Mouse (Mus musculus) thymus, postnatal 4 days (tissue): Measurements from ENCODE around the gene Kntc1.

Experiments
- DNase-seq: peaks from one replicate; pipeline ENCODE4 v3.0.0; 2021

The Kntc1 gene

GRCm38 (mm10) chr5:123809156-123809555, 59.6 kb downstream of the Kntc1 start:
- DNase-seq = no peak

DNA sequence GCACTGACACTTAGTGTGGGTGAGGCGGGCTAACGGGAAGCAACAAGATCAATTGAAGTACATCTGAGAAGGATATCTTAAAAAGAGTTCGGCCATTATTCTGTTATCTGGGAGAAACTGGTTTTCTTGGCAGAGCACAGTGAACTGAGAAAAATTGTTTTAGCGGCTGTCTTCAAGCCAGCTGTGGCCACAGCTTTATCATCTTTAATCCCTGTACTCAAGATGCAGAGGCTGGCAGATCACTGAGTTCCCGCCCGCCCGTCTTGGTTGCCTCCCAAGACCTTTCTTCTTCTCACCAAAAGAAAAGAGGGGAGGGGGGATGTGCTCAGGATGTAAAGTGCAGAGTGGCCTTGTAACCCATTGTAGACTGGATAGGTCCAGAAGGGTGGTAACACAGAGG, 67.4 kb downstream of the Kntc1 start:
- no peak for DNase-seq

DNA sequence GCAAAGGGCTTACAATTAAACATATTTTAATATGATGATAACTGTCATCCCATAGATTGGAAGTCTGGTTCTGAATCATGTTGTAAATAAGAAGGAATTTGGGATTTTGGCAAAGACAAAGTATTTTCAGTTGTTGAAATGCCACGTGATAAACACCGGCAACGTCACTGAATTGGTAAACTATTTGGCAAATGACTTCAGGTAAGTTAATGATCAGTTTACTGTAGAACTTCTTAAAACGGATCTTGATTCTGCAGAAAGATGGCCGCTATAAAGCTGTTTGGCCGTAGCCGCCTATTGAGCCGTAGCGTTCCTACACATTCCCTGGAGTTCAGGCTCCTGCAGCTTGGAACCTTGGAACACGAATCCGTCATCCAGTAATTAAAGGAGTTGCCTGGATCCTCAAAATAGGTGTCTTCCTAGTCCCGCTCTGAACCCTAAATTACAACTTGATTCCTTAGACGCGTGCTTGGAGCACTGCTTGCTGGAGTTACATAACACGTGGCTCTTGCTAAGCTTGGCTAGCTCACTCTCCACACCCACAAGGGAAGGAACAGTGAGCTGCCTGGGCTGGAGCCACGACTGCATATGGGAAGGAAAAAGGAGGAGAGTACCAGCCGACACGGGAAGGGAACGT, 69.5 kb downstream of the Kntc1 start:
- DNase-seq = no peak

- peak; percentile 17 for DNase-seq
Observed at GRCm38 (mm10) chr5:123820501-123821263, 71.2 kb downstream of the Kntc1 start.

DNA sequence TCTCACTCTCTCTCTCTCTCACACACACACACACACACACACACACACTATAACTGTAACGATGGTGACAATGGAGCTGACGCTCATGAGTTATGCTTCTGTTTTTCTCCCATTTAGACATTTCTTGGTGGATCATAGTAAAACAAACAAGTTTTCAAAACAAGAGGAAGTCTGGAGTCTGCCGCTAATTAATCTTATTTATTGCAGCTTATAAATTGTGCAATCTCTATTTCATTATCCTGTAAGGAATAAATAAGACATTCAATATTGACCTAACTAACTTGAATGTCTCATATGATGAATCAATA, 71.7 kb downstream of the Kntc1 start:
- no peak for DNase-seq

DNA sequence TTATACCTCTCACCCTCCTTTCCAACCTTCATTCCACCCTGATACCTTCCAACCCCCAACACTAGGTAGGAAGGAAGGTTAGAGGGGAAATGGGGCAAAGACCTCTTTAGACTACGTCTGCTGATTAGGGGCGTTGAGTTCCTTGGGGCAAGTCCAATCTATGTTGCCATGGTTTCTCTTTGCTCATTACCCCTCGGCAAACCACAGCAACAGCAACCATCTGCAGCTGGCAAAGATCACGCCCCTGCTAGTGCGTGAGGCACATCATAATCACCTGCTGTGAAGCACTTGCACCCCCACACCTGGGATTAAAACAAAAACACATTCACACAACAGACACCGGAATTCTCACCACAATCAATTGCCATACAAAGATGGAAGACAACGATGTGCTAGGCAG, 73.2 kb downstream of the Kntc1 start:
- no peak for DNase-seq

- no peak for DNase-seq
Observed at GRCm38 (mm10) chr5:123827659-123828091, 78.2 kb downstream of the Kntc1 start.

DNA sequence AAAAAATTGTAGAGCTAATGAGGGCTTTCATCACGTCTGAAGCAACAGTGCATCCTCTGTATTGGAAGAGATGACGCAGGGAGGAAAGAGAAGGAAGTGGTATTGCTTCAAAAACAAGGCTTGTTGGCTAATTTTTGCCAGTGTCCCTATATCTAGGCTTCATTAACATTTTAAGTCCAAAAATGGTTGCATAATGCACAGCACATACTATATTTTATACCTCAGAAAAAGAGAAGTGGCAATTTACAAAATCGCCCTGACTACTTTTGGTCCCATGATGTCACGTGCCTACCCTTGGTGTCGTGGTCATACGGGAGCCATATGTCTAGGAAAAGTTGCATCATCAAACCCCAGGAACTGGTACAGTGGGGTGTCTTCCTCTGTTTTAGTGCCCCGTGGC, 82.8 kb downstream of the Kntc1 start:
- no peak for DNase-seq

DNA sequence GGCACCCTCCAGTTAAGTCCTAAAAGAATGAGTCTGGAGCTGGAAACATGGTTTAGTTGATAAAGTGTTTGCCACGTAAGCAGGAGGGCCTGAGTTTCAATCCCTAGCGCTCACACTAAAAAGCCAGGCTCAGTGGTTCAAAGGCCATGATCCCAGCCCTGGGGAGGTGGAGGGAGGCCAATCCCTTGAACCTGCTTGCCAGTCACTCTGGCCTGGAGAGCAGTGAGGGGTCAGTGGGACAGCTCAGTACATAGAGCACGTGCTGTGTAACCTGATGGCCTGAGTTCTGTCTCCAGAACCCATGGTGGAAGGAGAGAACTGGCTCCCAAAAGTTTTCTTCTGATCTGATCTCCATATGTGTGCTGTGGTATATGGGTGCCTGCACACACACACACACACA, 85.3 kb downstream of the Kntc1 start:
- DNase-seq = no peak

DNA sequence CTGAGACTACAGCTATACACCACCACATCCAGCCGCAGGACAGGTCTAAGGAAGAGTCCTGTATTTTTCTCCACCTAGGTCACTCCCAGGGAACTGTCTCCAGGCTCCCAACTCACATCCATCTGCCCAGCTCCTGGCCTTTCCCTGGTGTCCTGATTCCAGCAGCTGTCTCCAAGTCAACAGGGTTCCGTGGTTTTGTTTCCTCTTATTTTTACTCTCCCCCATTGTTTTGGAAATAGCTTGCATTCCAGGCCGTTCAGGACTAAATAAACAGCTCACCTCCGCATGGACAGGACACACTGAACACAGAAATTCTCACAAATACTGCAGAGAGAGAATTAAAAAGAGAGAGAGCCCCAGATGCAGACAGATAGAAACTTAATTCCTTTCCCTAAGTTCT, 87.9 kb downstream of the Kntc1 start:
- no peak for DNase-seq

GRCm38 (mm10) chr5:123842221-123842934, 92.9 kb downstream of the Kntc1 start:
- no peak for DNase-seq

DNA sequence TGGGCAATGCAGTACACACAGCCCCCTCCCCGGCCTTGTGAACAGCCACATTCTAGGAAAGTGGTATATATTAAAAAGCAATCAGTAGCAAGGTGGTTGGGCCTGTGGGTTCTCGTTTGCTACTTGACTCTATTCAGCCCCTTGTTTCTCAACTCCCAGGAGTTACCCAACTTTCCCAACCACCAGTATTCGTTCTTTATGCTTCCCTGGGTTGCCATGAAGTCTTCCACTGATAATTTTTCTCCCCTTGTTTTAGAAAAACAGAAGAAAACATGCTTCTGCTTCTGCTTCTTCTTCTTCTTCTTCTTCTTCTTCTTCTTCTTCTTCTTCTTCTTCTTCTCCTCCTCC, 93.4 kb downstream of the Kntc1 start:
- DNase-seq = no peak

DNA sequence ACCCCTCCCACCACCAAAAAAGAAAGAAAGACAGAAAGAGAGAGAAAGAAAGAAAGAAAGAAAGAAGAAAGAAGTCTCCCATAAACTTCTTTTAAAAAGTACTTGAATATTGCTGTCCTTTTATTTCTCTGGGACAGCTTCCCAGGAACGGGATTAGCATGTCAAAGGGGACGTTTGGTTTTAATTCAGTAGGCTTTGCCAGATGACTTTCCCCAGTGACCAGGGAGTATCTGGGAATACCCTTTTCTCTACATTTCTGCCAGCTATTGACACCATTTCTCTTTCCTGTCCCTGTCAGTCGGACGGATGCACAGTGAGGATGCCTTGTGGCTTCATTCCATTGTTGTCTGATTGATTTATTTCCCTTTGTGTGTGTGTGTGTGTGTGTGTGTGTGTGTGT, 94.3 kb downstream of the Kntc1 start:
- no peak for DNase-seq

GRCm38 (mm10) chr5:123844316-123844715, 94.8 kb downstream of the Kntc1 start:
- no peak for DNase-seq

GRCm38 (mm10) chr5:123851398-123851797, 101.9 kb downstream of the Kntc1 start:
- DNase-seq = peak; percentile 40

GRCm38 (mm10) chr5:123853877-123854504, 104.5 kb downstream of the Kntc1 start:
- no peak for DNase-seq

DNA sequence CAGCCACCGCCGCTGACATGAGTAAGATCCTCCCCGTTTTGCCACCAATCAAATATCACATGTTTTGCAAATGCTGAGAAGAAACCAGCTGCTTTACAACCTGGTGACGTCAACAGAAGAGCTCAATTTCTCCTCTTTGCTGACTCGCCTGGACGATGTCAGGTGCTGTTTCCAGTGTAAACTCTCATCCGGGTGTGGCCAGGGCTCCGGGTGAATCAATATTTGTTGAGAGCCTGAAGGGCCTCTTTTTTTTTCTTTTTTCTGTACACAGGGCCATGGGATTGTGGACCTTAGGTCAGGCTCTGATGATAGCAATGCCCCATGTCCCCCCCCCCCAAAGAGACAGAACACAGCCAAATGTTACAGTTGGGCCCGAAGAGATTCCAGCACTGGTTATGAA, 105.0 kb downstream of the Kntc1 start:
- DNase-seq = no peak

- no peak for DNase-seq
Observed at GRCm38 (mm10) chr5:123858798-123859197, 109.3 kb downstream of the Kntc1 start.

DNA sequence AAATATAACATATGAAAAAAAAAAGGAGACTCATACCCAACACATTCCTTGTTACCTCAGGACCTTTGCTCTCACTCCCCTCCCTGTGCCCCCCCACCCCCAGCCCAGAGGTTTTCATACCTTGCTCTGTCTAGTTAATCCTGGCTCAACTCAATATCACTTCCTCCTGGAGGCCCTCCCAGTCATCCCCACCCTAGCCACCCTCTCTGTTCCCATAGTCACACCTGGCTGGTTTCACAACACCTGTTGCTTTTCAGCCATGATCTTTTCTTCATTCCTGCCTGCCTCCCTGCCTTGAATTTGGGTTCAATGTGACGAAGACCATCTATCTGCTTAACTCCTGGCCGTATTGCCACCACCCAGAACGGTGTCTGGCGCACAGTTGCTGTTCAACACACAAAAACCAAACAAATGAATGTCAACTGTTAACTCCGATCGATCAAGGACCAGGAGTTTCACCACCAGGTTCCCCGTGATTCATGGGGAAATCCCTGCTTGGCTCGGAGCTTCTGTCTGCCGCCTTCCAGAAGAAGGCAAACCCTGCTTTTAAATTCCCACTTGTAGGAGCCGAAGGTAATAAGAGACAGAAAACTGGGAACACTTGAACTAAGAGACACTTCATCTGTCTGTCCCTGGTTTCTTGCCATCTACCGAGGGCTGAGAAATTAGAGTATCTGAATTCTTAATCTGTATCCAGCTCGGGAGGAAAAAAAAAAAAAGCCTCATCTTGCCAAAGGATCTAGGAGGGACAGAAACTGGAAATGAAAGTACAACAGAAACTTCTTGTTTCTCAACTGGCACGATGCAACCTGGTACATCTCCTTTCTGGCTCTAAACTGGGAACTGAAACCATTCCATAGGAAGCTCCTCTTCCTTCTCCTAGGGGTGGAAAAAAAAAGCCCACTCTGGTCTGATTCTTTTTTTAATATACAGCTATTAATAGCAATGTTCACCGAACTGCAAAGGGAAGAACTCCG, 113.1 kb downstream of the Kntc1 start:
- DNase-seq = no peak

- no peak for DNase-seq
Observed at GRCm38 (mm10) chr5:123863934-123864333, 114.4 kb downstream of the Kntc1 start.

- DNase-seq = no peak
Observed at GRCm38 (mm10) chr5:123865365-123865764, 115.8 kb downstream of the Kntc1 start, which contains the start of gene Hcar2. Hcar2 (minus strand) TSS chr5:123865499.

GRCm38 (mm10) chr5:123866457-123866856, 116.9 kb downstream of the Kntc1 start:
- DNase-seq = no peak

- DNase-seq = no peak
Observed at GRCm38 (mm10) chr5:123869615-123870014, 120.1 kb downstream of the Kntc1 start.
